Mouse (Mus musculus): Measurements from ENCODE around the gene Fam20a.

- TF ChIP-seq FLI1 (IDR thresholded peaks at IDR 0.05; ENCODE audit: low read length) (no peak), GATA1 (IDR thresholded peaks at IDR 0.05; ENCODE audit: borderline replicate concordance, low read length) (no peak)
Measured at GRCm38 (mm10) chr11:109721781-109722446, at the start of gene Fam20a.
